Mouse (Mus musculus) testis, adult 2 months (tissue): Measurements from ENCODE around the gene Nt5c. TPM values are rescaled to one million over a fixed set of nuclear protein-coding genes. Genes with fewer than 3 reads are reported as not detected.
"Not testable (repeated sequence)": the region's sequence is repeated elsewhere in the genome, so short reads cannot be mapped to it uniquely, and the experiment has no call there.

Experiments
- H3K27ac ChIP-seq: fragments of 200-500 bp; 2 replicates; pipeline ENCODE4 v1.5.1; 2012; ENCODE audit warnings: low read depth, low read length; ENCODE audit not compliant: control insufficient read depth, insufficient read depth
- H3K27me3 ChIP-seq: fragments of 200-500 bp; 2 replicates; pipeline ENCODE4 v1.6.1; 2012; ENCODE audit warnings: mild to moderate bottlenecking, low read length, moderate library complexity; ENCODE audit not compliant: control insufficient read depth, insufficient read depth
- H3K36me3 ChIP-seq: fragments of 200-500 bp; 2 replicates; pipeline ENCODE4 v1.6.1; 2012; ENCODE audit warnings: mild to moderate bottlenecking, low read length; ENCODE audit not compliant: control insufficient read depth, insufficient read depth
- H3K4me1 ChIP-seq: fragments of 200-500 bp; 2 replicates; pipeline ENCODE4 v1.6.1; 2012; ENCODE audit warnings: low read length; ENCODE audit not compliant: control insufficient read depth, insufficient read depth
- H3K4me3 ChIP-seq: fragments of 200-500 bp; 2 replicates; pipeline ENCODE4 v1.5.1; 2012; ENCODE audit warnings: low read depth, mild to moderate bottlenecking, low read length, moderate library complexity, mixed read lengths; ENCODE audit not compliant: control insufficient read depth
- CTCF ChIP-seq: fragments of 200-500 bp; IDR thresholded peaks from 2 replicates; pipeline ENCODE4 v1.5.1; 2012; ENCODE audit warnings: low read depth, mild to moderate bottlenecking, inconsistent platforms, low read length, moderate library complexity; ENCODE audit not compliant: control insufficient read depth, insufficient read depth, insufficient replicate concordance
- POLR2A ChIP-seq: fragments of 200-500 bp; IDR thresholded peaks from 2 replicates; pipeline ENCODE4 v1.6.1; 2012; ENCODE audit warnings: low read depth, mild to moderate bottlenecking, inconsistent platforms, low read length, moderate library complexity; ENCODE audit not compliant: control insufficient read depth
- polyA plus RNA-seq: library from polyadenylated mRNA; depleted of rRNA; stranded (reverse); fragments of >200 nt; gene quantifications from 2 replicates; pipeline ENCODE4 v1.2.3, GENCODE M21; 2012; rRNA removed

The Nt5c gene
- polyA plus RNA-seq = 32.4 and 34.0 TPM in 2 replicates

DNA sequence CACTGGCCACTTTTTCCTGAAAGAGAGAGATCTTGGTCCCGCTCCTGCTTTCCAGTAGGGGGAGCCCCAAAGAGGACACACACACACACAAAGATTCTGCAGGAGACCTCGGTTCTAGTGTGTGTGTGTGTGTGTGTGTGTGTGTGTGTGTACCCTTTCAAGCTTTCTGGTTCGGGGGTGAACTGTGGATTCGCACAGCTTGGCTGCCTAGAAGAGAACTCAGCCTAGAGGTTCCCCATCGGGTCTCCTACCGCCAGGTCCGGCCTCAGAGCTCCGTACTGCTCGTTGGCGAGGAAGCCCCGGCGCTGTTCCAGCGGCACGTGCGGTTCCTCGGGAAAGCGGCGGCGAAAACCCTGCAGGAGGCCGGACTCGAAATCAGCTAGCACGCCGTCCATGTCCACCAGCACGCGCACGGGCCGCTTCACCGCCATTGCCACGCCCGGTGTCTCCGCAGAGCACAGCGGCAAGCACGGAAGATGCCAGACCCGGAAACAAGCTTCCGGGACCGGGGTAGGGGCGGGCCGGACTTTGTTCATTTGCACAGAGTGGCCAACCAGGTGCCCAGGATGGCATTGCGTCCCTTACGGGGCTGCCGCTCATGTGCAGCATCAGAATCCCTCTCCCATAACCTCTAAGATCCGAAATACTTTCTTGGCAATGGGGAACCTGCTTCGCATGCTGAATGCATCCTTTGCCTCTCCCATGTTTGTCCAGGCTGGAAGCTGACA, at the start of gene Nt5c:
Gene Nt5c (minus strand): TSS at position 507 of the 728 bp plus-strand sequence.
- H3K27ac ChIP-seq = peak within 1 kb of the TSS; percentile 46
- TF ChIP-seq POLR2A = no peak
- 0 out of 2 replicates have a peak, but pooled peaks have one; percentile 20 for TF ChIP-seq CTCF
- H3K27me3 ChIP-seq = no peaks in the 10 kb centered on the region
- no peaks in the 10 kb centered on the region for H3K36me3 ChIP-seq
- H3K4me3 ChIP-seq = peak within 1 kb of the TSS; percentile 87
- peaks cover 10% of the 10 kb centered on the region for H3K4me1 ChIP-seq

DNA sequence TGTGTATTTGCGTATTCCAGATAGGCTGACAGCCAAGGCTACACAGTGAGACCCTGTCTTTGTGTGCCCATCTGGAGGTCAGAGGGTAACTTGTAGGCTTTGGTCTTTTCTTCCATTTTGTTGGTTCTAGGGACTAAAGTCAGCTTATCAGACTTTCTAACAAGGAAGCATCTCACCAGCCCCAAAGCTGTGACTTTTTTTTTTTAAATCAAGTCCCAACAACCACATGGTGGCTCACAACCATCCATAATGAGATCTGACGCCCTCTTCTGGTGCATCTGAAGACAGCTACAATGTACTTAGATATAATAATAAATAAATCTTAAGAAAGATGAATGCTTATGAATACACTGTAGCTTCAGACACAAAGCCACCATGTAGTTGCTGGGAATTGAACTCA, 46.4 kb upstream of the Nt5c start:
- TF ChIP-seq POLR2A = no peak
- TF ChIP-seq CTCF = no peak
- Histone ChIP-seq H3K4me1 (peaks cover 8% of the 10 kb centered on the region; the same call in 1 of the 2 replicates), H3K36me3 (no peaks in the 10 kb centered on the region; the same call in 1 of the 2 replicates), H3K27ac (no peak overlapping the region), H3K27me3 (no peaks in the 10 kb centered on the region), H3K4me3 (no peak overlapping the region)

DNA sequence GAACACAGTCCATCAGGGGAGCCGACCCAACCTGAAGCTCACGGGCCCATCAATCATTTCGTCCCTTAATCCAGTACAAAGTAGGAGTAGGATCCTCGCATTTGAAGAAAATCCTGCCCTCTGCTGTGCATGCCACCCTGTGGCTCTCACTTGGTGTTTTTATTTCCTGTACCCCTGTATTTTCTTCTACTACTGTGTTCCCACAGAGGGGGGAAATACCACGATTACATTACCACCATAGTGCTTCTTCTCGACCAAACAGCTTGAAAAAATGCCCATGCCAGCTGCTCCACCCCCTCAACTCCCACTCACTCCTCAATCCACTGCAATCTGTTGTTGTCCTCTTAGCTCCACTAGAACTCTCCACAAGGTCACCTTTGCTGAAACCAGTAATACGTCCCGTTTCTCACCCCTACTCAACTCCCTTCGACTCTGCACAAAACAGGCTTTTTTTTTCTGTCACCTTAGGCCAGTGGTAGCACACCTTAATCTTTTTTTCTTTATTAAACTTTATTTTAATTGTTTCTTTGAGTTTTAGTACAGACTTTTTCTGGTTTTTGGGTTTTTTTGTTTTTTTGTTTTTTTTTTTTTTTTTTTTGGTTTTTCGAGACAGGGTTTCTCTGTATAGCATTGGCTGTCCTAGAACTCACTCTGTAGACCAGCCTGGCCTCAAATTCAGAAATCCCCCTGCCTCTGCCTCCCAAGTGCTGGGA, 45.4 kb upstream of the Nt5c start:
- no peaks in the 10 kb centered on the region for H3K27me3 ChIP-seq
- H3K4me3 ChIP-seq = peak overlapping the region; percentile 94
- peaks cover 8% of the 10 kb centered on the region; the same call in 1 of the 2 replicates for H3K4me1 ChIP-seq
- H3K36me3 ChIP-seq = no peaks in the 10 kb centered on the region; the same call in 1 of the 2 replicates
- TF ChIP-seq CTCF (no peak), POLR2A (no peak)
- peak overlapping the region; percentile 89 for H3K27ac ChIP-seq

GRCm38 (mm10) chr11:115536038-115536681, 44.5 kb upstream of the Nt5c start, which contains the start of gene Sumo2:
Sumo2 (minus strand) TSS chr11:115536276.
- H3K36me3 ChIP-seq = no peaks in the 10 kb centered on the region; the same call in 1 of the 2 replicates
- peak within 1 kb of the TSS; percentile 94 for H3K4me3 ChIP-seq
- H3K4me1 ChIP-seq = peaks cover 8% of the 10 kb centered on the region; the same call in 1 of the 2 replicates
- TF ChIP-seq POLR2A (peak; percentile 78), CTCF (no peak)
- H3K27ac ChIP-seq = peak within 1 kb of the TSS; percentile 98
- no peaks in the 10 kb centered on the region for H3K27me3 ChIP-seq

GRCm38 (mm10) chr11:115535401-115536037, 43.9 kb upstream of the Nt5c start:
- Histone ChIP-seq H3K36me3 (no peaks in the 10 kb centered on the region; the same call in 1 of the 2 replicates), H3K4me3 (peak overlapping the region; percentile 94), H3K4me1 (peaks cover 8% of the 10 kb centered on the region; the same call in 1 of the 2 replicates), H3K27me3 (no peaks in the 10 kb centered on the region), H3K27ac (peak overlapping the region; percentile 98)
- no peak for TF ChIP-seq CTCF
- TF ChIP-seq POLR2A = no peak; the same call in 1 of the 2 replicates

- Histone ChIP-seq H3K36me3 (no peaks in the 10 kb centered on the region; the same call in 1 of the 2 replicates), H3K4me1 (peaks cover 8% of the 10 kb centered on the region; the same call in 1 of the 2 replicates), H3K27me3 (no peaks in the 10 kb centered on the region), H3K4me3 (peak overlapping the region; percentile 94), H3K27ac (peak overlapping the region; percentile 98)
- no peak for TF ChIP-seq POLR2A
- TF ChIP-seq CTCF = no peak
Observed at GRCm38 (mm10) chr11:115534759-115535371, 43.2 kb upstream of the Nt5c start.

DNA sequence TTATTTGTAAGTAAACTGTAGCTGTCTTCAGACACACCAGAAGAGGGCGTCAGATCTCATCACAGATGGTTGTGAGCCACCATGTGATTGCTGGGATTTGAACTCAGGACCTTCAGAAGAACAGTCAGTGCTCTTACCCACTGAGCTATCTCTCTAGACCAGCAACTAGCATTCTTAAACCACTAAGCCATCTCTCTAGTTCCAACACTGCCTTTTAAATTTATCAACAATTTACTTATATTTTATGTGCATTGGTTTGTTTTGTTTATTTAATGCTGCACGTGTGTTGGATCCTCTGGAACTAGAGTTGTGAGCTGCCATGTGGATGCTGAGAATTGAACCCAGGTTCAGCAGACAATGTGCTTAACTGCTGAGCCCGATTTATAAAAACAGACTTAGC, 34.8 kb upstream of the Nt5c start:
- H3K27me3 ChIP-seq, H3K36me3 ChIP-seq, H3K27ac ChIP-seq, H3K4me1 ChIP-seq, H3K4me3 ChIP-seq: not testable (repeated sequence)
